Mouse (Mus musculus) lung, embryonic 15.5 days (tissue): ENCODE measurements around the gene Sept5. TPM values are rescaled to one million over a fixed set of nuclear protein-coding genes. Genes with fewer than 3 reads are reported as not detected.
A peak's percentile ranks its signal among the peaks of the same experiment; 100 is the strongest.

Experiments
- ATAC-seq: fragments of 200-750 bp; cut with Nextera tagmentation; 2 replicates; pipeline ENCODE4 v1.8.0; 2017; ENCODE audit warnings: moderate number of reproducible peaks, borderline replicate concordance; ENCODE audit not compliant: low FRiP score, low TSS enrichment; ENCODE audit errors: extremely low read depth
- H3K27ac ChIP-seq: fragments of 300-500 bp; sonication (generic); 2 replicates; pipeline ENCODE4 v1.5.1; 2015; ENCODE audit warnings: moderate library complexity, mild to moderate bottlenecking, inconsistent platforms
- H3K27me3 ChIP-seq: fragments of 300-500 bp; sonication (generic); 2 replicates; pipeline ENCODE4 v1.6.1; 2015; ENCODE audit warnings: inconsistent platforms
- H3K36me3 ChIP-seq: fragments of 300-500 bp; sonication (generic); 2 replicates; pipeline ENCODE4 v1.6.1; 2015; ENCODE audit warnings: inconsistent platforms
- H3K4me1 ChIP-seq: fragments of 300-500 bp; sonication (generic); 2 replicates; pipeline ENCODE4 v1.6.1; 2015; ENCODE audit warnings: inconsistent platforms
- H3K4me2 ChIP-seq: fragments of 300-500 bp; sonication (generic); 2 replicates; pipeline ENCODE4 v1.6.1; 2015; ENCODE audit warnings: inconsistent platforms, mild to moderate bottlenecking, moderate library complexity
- H3K4me3 ChIP-seq: fragments of 300-500 bp; sonication (generic); 2 replicates; pipeline ENCODE4 v1.5.1; 2015; ENCODE audit warnings: mild to moderate bottlenecking, inconsistent platforms
- H3K9ac ChIP-seq: fragments of 300-500 bp; sonication (generic); 2 replicates; pipeline ENCODE4 v1.6.1; 2015; ENCODE audit warnings: inconsistent platforms
- H3K9me3 ChIP-seq: fragments of 300-500 bp; sonication (generic); 2 replicates; pipeline ENCODE4 v1.6.1; 2016; ENCODE audit warnings: inconsistent platforms
- WGBS: fragments of 180-500 bp; shearing (Covaris S2); methylation state at CpG from one replicate; pipeline ENCODE4 v1.1.7; 2015; 5-methylcytosine and 5-hydroxymethylcytosine counted together
- polyA plus RNA-seq: library from polyadenylated mRNA; unstranded; fragments of >200 nt; fragmentation: Nextera tagmentation; extraction: Ambion mirVana; gene quantifications from 2 replicates; pipeline ENCODE4 v1.2.1, GENCODE M21; 2015

Gene Sept5
- polyA plus RNA-seq, 1 experiment from 2014 or later: 20.2 TPM

GRCm38 (mm10) chr16:18577599-18578160, 52.1 kb downstream of the Sept5 start:
- H3K4me1 ChIP-seq: peaks cover 19% of the 10 kb centered on the region

GRCm38 (mm10) chr16:18577071-18577470, 52.7 kb downstream of the Sept5 start:
- no peak overlapping the region for H3K4me3 ChIP-seq
- H3K27ac ChIP-seq: no peak overlapping the region
- no peaks in the 10 kb centered on the region for H3K9me3 ChIP-seq
- H3K9ac ChIP-seq: no peak overlapping the region
- H3K4me2 ChIP-seq: no peak overlapping the region
- ATAC-seq: no peak
- H3K36me3 ChIP-seq: no peaks in the 10 kb centered on the region
- H3K27me3 ChIP-seq: peaks cover 34% of the 10 kb centered on the region
- peaks cover 13% of the 10 kb centered on the region for H3K4me1 ChIP-seq
- 26% methylated on average over 3 of the region's 3 CpGs for WGBS

More at GRCm38 (mm10) chr16:18577599-18578160, 52.1 kb downstream of the Sept5 start:
- Histone ChIP-seq H3K4me3 (no peak overlapping the region), H3K9me3 (no peaks in the 10 kb centered on the region), H3K9ac (no peak overlapping the region), H3K36me3 (no peaks in the 10 kb centered on the region), H3K27me3 (peaks cover 40% of the 10 kb centered on the region), H3K4me2 (no peak overlapping the region), H3K27ac (no peak overlapping the region)
- WGBS: 28% methylated on average over 5 of the region's 5 CpGs
- ATAC-seq: no peak

- no peak overlapping the region for H3K27ac ChIP-seq
- ATAC-seq: 0 out of 2 replicates have a peak, but pooled peaks have one; percentile 36
- 58% methylated on average over 8 of the region's 8 CpGs for WGBS
Observed at GRCm38 (mm10) chr16:18574196-18574595, 55.6 kb downstream of the Sept5 start.

More at GRCm38 (mm10) chr16:18574196-18574595, 55.6 kb downstream of the Sept5 start:
- H3K9ac ChIP-seq: no peak overlapping the region
- no peaks in the 10 kb centered on the region for H3K9me3 ChIP-seq
- H3K4me1 ChIP-seq: no peaks in the 10 kb centered on the region
- H3K27me3 ChIP-seq: 0 out of 2 replicates have a peak, but pooled peaks cover 5% of the 10 kb centered on the region
- no peak overlapping the region for H3K4me2 ChIP-seq
- no peak overlapping the region for H3K4me3 ChIP-seq
- H3K36me3 ChIP-seq: no peaks in the 10 kb centered on the region

Other genes with a start within 250 kb of the Sept5 start
- gene Txnrd2, start 203.6 kb downstream of the Sept5 start, polyA plus RNA-seq: 22.7 and 23.4 TPM in 2 replicates
- gene Comt, start 203.1 kb downstream of the Sept5 start, polyA plus RNA-seq: 112 and 122 TPM in 2 replicates
- 15.7 and 17.0 TPM in 2 replicates for gene Gnb1l, start 131.2 kb downstream of the Sept5 start, polyA plus RNA-seq
- gene Rtl10, start 131.1 kb downstream of the Sept5 start, polyA plus RNA-seq: 4.9 and 5.4 TPM in 2 replicates
- gene Tbx1, start 39.3 kb downstream of the Sept5 start, polyA plus RNA-seq: 10.9 and 13.1 TPM in 2 replicates
- 2.8 and 4.3 TPM in 2 replicates for gene Gp1bb, start 7.6 kb downstream of the Sept5 start, polyA plus RNA-seq
- gene Gm49601, start 3.5 kb downstream of the Sept5 start, polyA plus RNA-seq: 3.2 and 4.0 TPM in 2 replicates
- gene Cldn5, start 146.9 kb upstream of the Sept5 start, polyA plus RNA-seq: 117 and 126 TPM in 2 replicates
- gene Ufd1, start 181.8 kb upstream of the Sept5 start, polyA plus RNA-seq: 92.2 and 94.1 TPM in 2 replicates
- 56.5 and 59.3 TPM in 2 replicates for gene Cdc45, start 182.0 kb upstream of the Sept5 start, polyA plus RNA-seq
- 34.7 and 38.7 TPM in 2 replicates for gene 2510002D24Rik, start 206.6 kb upstream of the Sept5 start, polyA plus RNA-seq
- not detected in 2 replicates for gene Gm28539, start 206.6 kb upstream of the Sept5 start, polyA plus RNA-seq
- gene Mrpl40, start 246.9 kb upstream of the Sept5 start, polyA plus RNA-seq: 82.9 and 87.9 TPM in 2 replicates
- 13.1 TPM in 2 replicates for gene Hira, start 247.1 kb upstream of the Sept5 start, polyA plus RNA-seq